Mouse (Mus musculus) cerebellum, adult 9-11 months (tissue): ENCODE results near the gene Mrpl46.

Experiments
- DNase-seq: peaks from one replicate; pipeline ENCODE4 v3.0.0; 2022

Mrpl46 gene

GRCm38 (mm10) chr7:78767929-78768531 lies 15.3 kb downstream of the Mrpl46 start:
- no peak for DNase-seq

- peak; percentile 89 for DNase-seq
Observed at GRCm38 (mm10) chr7:78766019-78766683, 17.2 kb downstream of the Mrpl46 start.

GRCm38 (mm10) chr7:78765215-78765631 lies 18.1 kb downstream of the Mrpl46 start:
- peak; percentile 75 for DNase-seq

- no peak for DNase-seq
Observed at GRCm38 (mm10) chr7:78763801-78764200, 19.5 kb downstream of the Mrpl46 start.

GRCm38 (mm10) chr7:78754458-78755000 lies 28.8 kb downstream of the Mrpl46 start:
- DNase-seq = no peak

- DNase-seq = no peak
Observed at GRCm38 (mm10) chr7:78753752-78754457, 29.4 kb downstream of the Mrpl46 start.

GRCm38 (mm10) chr7:78752961-78753360 lies 30.4 kb downstream of the Mrpl46 start:
- no peak for DNase-seq

- DNase-seq = no peak
Observed at GRCm38 (mm10) chr7:78743731-78744385, 39.5 kb downstream of the Mrpl46 start.

GRCm38 (mm10) chr7:78739351-78740000 lies 43.9 kb downstream of the Mrpl46 start:
- no peak for DNase-seq

- DNase-seq = no peak
Observed at GRCm38 (mm10) chr7:78737614-78738210, 45.6 kb downstream of the Mrpl46 start, which contains the start of gene Ntrk3. Gene Ntrk3 (minus strand): TSS chr7:78738012.

- DNase-seq = no peak
Observed at GRCm38 (mm10) chr7:78737196-78737595, 46.1 kb downstream of the Mrpl46 start.

- DNase-seq = no peak
Observed at GRCm38 (mm10) chr7:78731391-78731790, 51.9 kb downstream of the Mrpl46 start.
